ENCODE assay signal across 27 mouse cellular contexts in the genomic region with DNA sequence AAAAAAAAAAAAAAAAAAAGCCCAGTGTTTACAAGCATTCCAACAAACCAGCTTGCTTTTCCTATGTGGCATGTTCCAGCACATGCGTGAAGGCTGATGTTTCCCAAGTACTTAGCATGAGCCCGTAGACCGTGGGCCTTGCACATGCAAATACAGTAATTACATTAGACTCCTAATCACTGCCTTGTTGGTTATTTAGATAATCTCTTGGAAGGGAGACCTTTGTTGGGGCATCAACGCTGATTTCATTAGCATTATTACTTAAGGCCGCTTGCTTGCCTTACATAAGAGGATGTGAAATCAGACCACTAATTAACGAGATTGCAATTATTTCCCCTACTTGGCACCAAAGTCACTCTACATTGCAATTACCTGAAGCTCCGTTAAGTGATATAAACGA.
DNase-seq lines count a peak whose midpoint lies in the region; ATAC-seq lines count a peak whose summit lies in the region.
"Had no signal": no experiment of that assay in that cellular context is flagged by ENCODE, and none has a peak within 500 bp of the region (broad histone marks: within the 10 kb centered on the region; RNA-seq: fewer than 3 reads in every experiment).

No protein-coding gene starts in this region.

- no peak for DNase-seq in neural tube, embryonic 10.5 days (ENCODE audit: extremely low spot score, low spot score)
- DNase-seq in heart, postnatal 14 days: no peak
- DNase-seq: adrenal gland, postnatal 10 days; adrenal gland, postnatal 36 days; cerebellum, adult 11 months; cerebellum, adult 2 months; cerebellum, adult 9-11 months; cerebellum, postnatal 25 days; gastrocnemius, postnatal 25 days; heart, adult 18-20 months; heart, postnatal 10 days; heart, postnatal 4 days had no signal

- peaks cover 30% of the 10 kb centered on the region for H3K36me3 ChIP-seq in forebrain, embryonic 13.5 days (ENCODE audit: poor library complexity, severe bottlenecking)
- H3K36me3 ChIP-seq in forebrain, embryonic 12.5 days (replicated peaks): peaks cover 14% of the 10 kb centered on the region; the same call in 1 of the 2 replicates
- H3K36me3 ChIP-seq in neural tube, embryonic 13.5 days: peaks cover 54% of the 10 kb centered on the region
- peaks cover 5% of the 10 kb centered on the region for H3K36me3 ChIP-seq in neural tube, embryonic 14.5 days (ENCODE audit: control insufficient read depth, insufficient read depth, low read length)
- H3K36me3 ChIP-seq in kidney, embryonic 16.5 days (ENCODE audit: insufficient read depth, low read length): peaks cover 3% of the 10 kb centered on the region; the same call in 1 of the 2 replicates
- H3K36me3 ChIP-seq: G1E; heart, embryonic 15.5 days had no signal

- H3K9ac ChIP-seq in forebrain, embryonic 13.5 days: no peak overlapping the region
- H3K9ac ChIP-seq in forebrain, embryonic 12.5 days: no peak overlapping the region
- no peak overlapping the region for H3K9ac ChIP-seq in neural tube, embryonic 13.5 days
- H3K9ac ChIP-seq in neural tube, embryonic 14.5 days (replicated peaks; ENCODE audit: low read depth, low read length): no peak overlapping the region
- H3K9ac ChIP-seq in kidney, embryonic 16.5 days (replicated peaks; ENCODE audit: low read length): no peak overlapping the region
- H3K9ac ChIP-seq: embryonic facial prominence, embryonic 12.5 days; embryonic facial prominence, embryonic 15.5 days; forebrain, embryonic 15.5 days; heart, embryonic 12.5 days; heart, embryonic 15.5 days; hindbrain, embryonic 14.5 days had no signal

- no peaks in the 10 kb centered on the region for H3K9me3 ChIP-seq in forebrain, embryonic 13.5 days (replicated peaks)
- no peaks in the 10 kb centered on the region for H3K9me3 ChIP-seq in forebrain, embryonic 12.5 days
- H3K9me3 ChIP-seq in neural tube, embryonic 13.5 days: no peaks in the 10 kb centered on the region
- no peaks in the 10 kb centered on the region for H3K9me3 ChIP-seq in neural tube, embryonic 14.5 days (ENCODE audit: control insufficient read depth, low read length)
- no peaks in the 10 kb centered on the region for H3K9me3 ChIP-seq in kidney, embryonic 16.5 days (ENCODE audit: low read length)
- H3K9me3 ChIP-seq: embryonic facial prominence, embryonic 12.5 days; embryonic facial prominence, embryonic 15.5 days; forebrain, embryonic 15.5 days; heart, embryonic 12.5 days; heart, embryonic 15.5 days had no signal

- ATAC-seq in forebrain, embryonic 13.5 days: peak; percentile 45; the same call in 1 of the 2 replicates
- ATAC-seq in forebrain, embryonic 12.5 days (ENCODE audit: low FRiP score): no peak
- peak; percentile 44; the same call in 1 of the 2 replicates for ATAC-seq in neural tube, embryonic 13.5 days (ENCODE audit: low read depth)
- ATAC-seq in neural tube, embryonic 14.5 days (ENCODE audit: low read depth): peak; percentile 47; the same call in 1 of the 2 replicates
- ATAC-seq in kidney, embryonic 16.5 days (ENCODE audit: low FRiP score, low TSS enrichment): no peak
- ATAC-seq: forebrain, embryonic 15.5 days; hindbrain, postnatal 0 days; inflammation-experienced regulatory T-cells, adult 6 months; Patski had no signal

- H3K27me3 ChIP-seq in forebrain, embryonic 13.5 days: peaks cover 9% of the 10 kb centered on the region
- peaks cover 23% of the 10 kb centered on the region for H3K27me3 ChIP-seq in forebrain, embryonic 12.5 days
- no peaks in the 10 kb centered on the region for H3K27me3 ChIP-seq in neural tube, embryonic 13.5 days
- no peaks in the 10 kb centered on the region for H3K27me3 ChIP-seq in neural tube, embryonic 14.5 days (ENCODE audit: control insufficient read depth, insufficient read depth, low read length)
- H3K27me3 ChIP-seq in kidney, embryonic 16.5 days (ENCODE audit: insufficient read depth, low read length): no peaks in the 10 kb centered on the region
- H3K27me3 ChIP-seq: embryonic facial prominence, embryonic 12.5 days; embryonic facial prominence, embryonic 15.5 days; forebrain, embryonic 15.5 days; heart, embryonic 12.5 days; heart, embryonic 15.5 days; Patski had no signal

- intact Hi-C loops in heart, postnatal 14 days (cut with DNase I): no loop called here

- H3K4me2 ChIP-seq in forebrain, embryonic 13.5 days: no peak overlapping the region
- no peak overlapping the region for H3K4me2 ChIP-seq in forebrain, embryonic 12.5 days
- H3K4me2 ChIP-seq in neural tube, embryonic 13.5 days: no peak overlapping the region
- H3K4me2 ChIP-seq in neural tube, embryonic 14.5 days (ENCODE audit: low read depth, low read length): no peak overlapping the region
- H3K4me2 ChIP-seq in kidney, embryonic 16.5 days (replicated peaks; ENCODE audit: low read depth, low read length): no peak overlapping the region
- H3K4me2 ChIP-seq: embryonic facial prominence, embryonic 12.5 days; embryonic facial prominence, embryonic 15.5 days; forebrain, embryonic 15.5 days; heart, embryonic 12.5 days; heart, embryonic 15.5 days; hindbrain, embryonic 14.5 days had no signal

- H3K4me3 ChIP-seq in forebrain, embryonic 13.5 days: no peak overlapping the region
- H3K4me3 ChIP-seq in forebrain, embryonic 12.5 days (replicated peaks): no peak overlapping the region
- H3K4me3 ChIP-seq in neural tube, embryonic 13.5 days: no peak overlapping the region
- H3K4me3 ChIP-seq in neural tube, embryonic 14.5 days (ENCODE audit: low read depth, low read length): no peak overlapping the region
- H3K4me3 ChIP-seq in kidney, embryonic 16.5 days (ENCODE audit: low read length): no peak overlapping the region
- H3K4me3 ChIP-seq: embryonic facial prominence, embryonic 12.5 days; embryonic facial prominence, embryonic 15.5 days; forebrain, embryonic 15.5 days; heart, embryonic 12.5 days; heart, embryonic 15.5 days had no signal

- H3K4me1 ChIP-seq in forebrain, embryonic 13.5 days: peaks cover 19% of the 10 kb centered on the region
- H3K4me1 ChIP-seq in forebrain, embryonic 12.5 days: no peaks in the 10 kb centered on the region; the same call in 1 of the 2 replicates
- H3K4me1 ChIP-seq in neural tube, embryonic 13.5 days (replicated peaks): 0 out of 2 replicates have a peak, but pooled peaks cover 6% of the 10 kb centered on the region
- no peaks in the 10 kb centered on the region for H3K4me1 ChIP-seq in neural tube, embryonic 14.5 days (ENCODE audit: control insufficient read depth, insufficient read depth, low read length)
- H3K4me1 ChIP-seq in kidney, embryonic 16.5 days (ENCODE audit: insufficient read depth, low read length): peaks cover 5% of the 10 kb centered on the region; the same call in 1 of the 2 replicates
- H3K4me1 ChIP-seq: embryonic facial prominence, embryonic 12.5 days; embryonic facial prominence, embryonic 15.5 days had no signal

- H3K27ac ChIP-seq in forebrain, embryonic 13.5 days: no peak overlapping the region; the same call in 1 of the 2 replicates
- H3K27ac ChIP-seq in forebrain, embryonic 12.5 days: no peak overlapping the region
- no peak overlapping the region for H3K27ac ChIP-seq in neural tube, embryonic 13.5 days (replicated peaks)
- no peak overlapping the region for H3K27ac ChIP-seq in neural tube, embryonic 14.5 days (ENCODE audit: low read depth, low read length)
- no peak overlapping the region for H3K27ac ChIP-seq in kidney, embryonic 16.5 days (ENCODE audit: low read length)
- H3K27ac ChIP-seq: embryonic facial prominence, embryonic 12.5 days; embryonic facial prominence, embryonic 15.5 days; heart, embryonic 15.5 days; hindbrain, embryonic 14.5 days; hindbrain, postnatal 0 days had no signal

- WGBS in forebrain, embryonic 13.5 days: 49% methylated on average over 8 of the region's 8 CpGs
- WGBS in forebrain, embryonic 12.5 days: 62% methylated on average over 8 of the region's 8 CpGs
- WGBS in neural tube, embryonic 13.5 days: 68% methylated on average over 8 of the region's 8 CpGs
- WGBS in neural tube, embryonic 14.5 days: 67% methylated on average over 8 of the region's 8 CpGs
- WGBS in kidney, embryonic 16.5 days: 72% methylated on average over 8 of the region's 8 CpGs

Comparison
In these comparisons a context has a peak if more than half of its experiments do, and no peak if none do; other contexts are left out.
1. ATAC-seq: peak in forebrain, embryonic 13.5 days (single experiment), neural tube, embryonic 13.5 days (single experiment) and neural tube, embryonic 14.5 days (single experiment); none in forebrain, embryonic 12.5 days (single experiment) and kidney, embryonic 16.5 days (single experiment).